Mouse (Mus musculus) olfactory bulb, adult 2 months (tissue): ENCODE measurements around the gene Wdr26. TPM values are rescaled to one million over a fixed set of nuclear protein-coding genes. Genes with fewer than 3 reads are reported as not detected.

Source experiments
- H3K27ac ChIP-seq: fragments of 200-500 bp; 2 replicates; pipeline ENCODE4 v1.5.1; 2012; ENCODE audit warnings: low read depth, low read length; ENCODE audit not compliant: insufficient read depth
- H3K4me1 ChIP-seq: fragments of 200-500 bp; 2 replicates; pipeline ENCODE4 v1.6.1; 2012; ENCODE audit warnings: low read length; ENCODE audit not compliant: control insufficient read depth, insufficient read depth
- H3K4me3 ChIP-seq: fragments of 200-500 bp; 2 replicates; pipeline ENCODE4 v1.5.1; 2012; ENCODE audit warnings: mild to moderate bottlenecking, low read depth, low read length, moderate library complexity; ENCODE audit not compliant: insufficient read depth
- CTCF ChIP-seq: fragments of 200-500 bp; IDR thresholded peaks from 2 replicates; pipeline ENCODE4 v1.5.1; 2012; ENCODE audit warnings: low read depth, mild to moderate bottlenecking, low read length, moderate library complexity; ENCODE audit not compliant: insufficient read depth
- POLR2A ChIP-seq: fragments of 200-500 bp; IDR thresholded peaks from 2 replicates; pipeline ENCODE4 v1.6.1; 2012; ENCODE audit warnings: mild to moderate bottlenecking, low read depth, low read length, moderate library complexity; ENCODE audit not compliant: insufficient read depth
- WGBS: fragments of 180-500 bp; shearing (Covaris S2); methylation state at CpG from one replicate; pipeline ENCODE4 v1.1.7; 2018; 5-methylcytosine and 5-hydroxymethylcytosine counted together
- polyA plus RNA-seq: library from polyadenylated mRNA; stranded (reverse); fragments of >200 nt; gene quantifications from 2 replicates; pipeline ENCODE4 v1.2.4, GENCODE M21; 2012; ENCODE audit warnings: low replicate concordance; ENCODE audit not compliant: missing spikeins, insufficient read depth, insufficient read length

The Wdr26 gene
- polyA plus RNA-seq, 1 experiment: 199 TPM

DNA sequence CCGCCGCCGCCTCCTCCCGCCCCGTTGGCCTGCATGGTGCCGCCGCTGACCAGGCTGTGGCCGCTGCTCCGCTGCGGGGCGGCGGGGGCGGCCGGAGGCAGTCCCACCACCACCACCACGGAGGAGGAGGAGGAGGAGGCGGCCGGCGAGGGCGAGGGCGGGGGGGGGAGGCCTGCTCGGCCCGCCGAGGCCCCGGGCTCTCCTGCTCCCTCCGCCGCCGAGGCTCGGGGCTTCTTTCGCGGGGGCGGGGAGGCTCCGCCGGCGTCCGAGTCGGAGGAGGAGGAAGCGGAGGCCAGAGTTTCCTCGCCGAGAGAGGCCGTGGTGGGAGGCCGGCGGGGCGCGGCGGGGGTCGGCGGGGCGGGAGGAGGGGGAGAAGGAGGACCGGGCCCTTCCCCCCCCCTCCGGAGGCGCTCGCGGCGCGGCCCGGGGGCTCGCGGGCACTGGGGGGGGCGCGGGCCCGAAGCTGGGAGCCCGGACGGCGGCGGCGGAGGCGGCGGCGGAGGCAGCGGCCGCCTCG lies 340 bp downstream of the Wdr26 start:
- H3K4me1 ChIP-seq: peaks cover 2% of the 10 kb centered on the region; the same call in 1 of the 2 replicates
- no peak for TF ChIP-seq POLR2A
- peak overlapping the region; percentile 79 for H3K4me3 ChIP-seq
- 2% methylated on average over 39 of the region's 72 CpGs for WGBS
- 0 out of 2 replicates have a peak overlapping the region, but pooled peaks have one; percentile 23 for H3K27ac ChIP-seq

DNA sequence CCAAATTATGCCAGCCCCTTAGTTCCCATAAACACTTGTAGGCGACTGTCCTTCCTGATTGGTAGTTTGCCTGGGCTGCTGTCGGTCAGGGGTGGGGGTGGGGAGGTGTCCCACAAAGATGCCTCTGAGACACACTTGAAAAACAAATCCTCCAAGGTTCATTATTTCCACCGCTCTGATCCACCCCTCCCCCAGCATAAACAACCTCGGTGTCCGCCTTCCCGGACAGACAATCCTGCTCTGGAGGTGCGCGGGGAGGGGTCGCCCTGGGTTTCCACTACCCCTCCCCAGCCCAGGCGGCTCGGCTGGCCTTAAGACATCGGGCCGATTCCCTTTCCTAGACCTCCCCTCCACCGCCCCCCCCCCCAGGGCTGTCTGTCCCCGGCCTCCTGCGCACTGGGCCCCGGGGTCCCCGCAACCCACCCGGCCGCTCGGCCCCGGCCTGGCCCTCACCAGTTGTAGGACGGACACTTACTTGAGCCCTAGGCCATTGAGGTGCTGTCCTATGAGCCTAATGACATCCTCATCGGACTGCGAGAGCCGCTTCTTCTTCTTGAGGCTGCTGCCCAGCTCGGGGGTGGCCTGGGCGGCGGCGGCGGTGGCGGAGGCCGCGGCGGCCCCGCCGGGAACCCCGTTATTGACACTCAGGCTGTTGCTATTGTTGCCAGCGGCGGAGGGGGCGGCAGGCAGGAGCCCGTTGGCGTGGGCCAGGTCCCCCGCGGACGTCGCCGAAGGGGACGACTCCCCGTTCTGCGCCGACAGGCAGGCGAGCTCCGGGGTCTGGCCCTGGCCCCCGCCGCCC lies 999 bp downstream of the Wdr26 start:
- Histone ChIP-seq H3K4me3 (peak overlapping the region; percentile 79), H3K4me1 (peaks cover 2% of the 10 kb centered on the region; the same call in 1 of the 2 replicates), H3K27ac (peak overlapping the region; percentile 78)
- no peak for TF ChIP-seq POLR2A
- no peak for TF ChIP-seq CTCF
- WGBS: under 1% methylated on average over 56 of the region's 56 CpGs

DNA sequence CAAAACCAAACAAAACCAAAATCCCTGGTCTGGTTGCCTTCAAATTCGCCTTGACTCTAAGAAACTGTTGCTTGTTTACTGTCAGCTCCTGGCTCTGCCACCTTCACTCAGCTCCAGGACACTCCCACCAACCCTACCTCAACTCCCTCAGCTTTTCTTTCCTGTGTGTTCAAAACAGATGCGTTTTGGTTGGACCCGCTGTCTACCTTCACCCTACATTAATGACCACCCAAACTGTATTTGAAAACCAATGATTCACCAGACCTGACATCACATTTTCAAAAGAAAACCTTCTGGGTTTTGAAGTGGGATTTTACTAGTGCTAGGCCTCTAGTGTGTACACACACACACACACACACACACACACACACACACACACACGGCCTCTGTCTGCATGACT lies 1.7 kb downstream of the Wdr26 start:
- no peak for TF ChIP-seq POLR2A
- TF ChIP-seq CTCF: no peak
- H3K4me1 ChIP-seq: peaks cover 2% of the 10 kb centered on the region; the same call in 1 of the 2 replicates
- 2% methylated on average over 4 of the region's 4 CpGs for WGBS
- peak overlapping the region; percentile 79 for H3K4me3 ChIP-seq
- H3K27ac ChIP-seq: 0 out of 2 replicates have a peak overlapping the region, but pooled peaks have one; percentile 23

DNA sequence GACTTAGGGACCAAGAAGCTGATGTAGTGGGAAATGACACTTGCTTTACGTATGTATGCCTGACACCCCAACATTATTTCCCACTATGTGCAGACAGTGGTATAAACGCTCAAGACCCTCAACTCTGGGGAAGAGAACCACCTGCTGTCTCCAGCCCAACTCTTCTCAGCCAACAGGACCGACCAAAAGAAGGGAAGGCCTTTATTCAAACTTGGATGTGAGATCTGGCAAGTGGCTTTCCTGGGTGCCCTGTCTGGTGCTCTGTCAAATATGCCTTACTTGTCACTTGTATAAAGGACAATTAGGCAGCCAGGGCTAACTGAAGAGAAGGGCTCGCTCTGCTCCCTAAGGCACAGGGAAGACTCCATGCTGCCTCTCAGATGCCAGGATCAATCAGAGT lies 12.4 kb downstream of the Wdr26 start:
- 80% methylated on average over 4 of the region's 4 CpGs for whole genome bisulfite sequencing
- H3K4me3 ChIP-seq: no peak overlapping the region
- no peaks in the 10 kb centered on the region for H3K4me1 ChIP-seq
- no peak overlapping the region for H3K27ac ChIP-seq
- no peak for TF ChIP-seq CTCF

- H3K27ac ChIP-seq: no peak overlapping the region
- no peak for TF ChIP-seq CTCF
- TF ChIP-seq POLR2A: no peak
- H3K4me1 ChIP-seq: no peaks in the 10 kb centered on the region
- 91% methylated on average over 4 of the region's 4 CpGs for WGBS
- no peak overlapping the region for H3K4me3 ChIP-seq
Measured at GRCm38 (mm10) chr1:181188925-181189324, 22.9 kb downstream of the Wdr26 start.

GRCm38 (mm10) chr1:181170210-181170609 lies 41.6 kb downstream of the Wdr26 start:
- WGBS: 83% methylated on average over 8 of the region's 8 CpGs
- Histone ChIP-seq H3K4me3 (no peak overlapping the region), H3K27ac (no peak overlapping the region), H3K4me1 (no peaks in the 10 kb centered on the region)
- TF ChIP-seq CTCF: no peak
- TF ChIP-seq POLR2A: no peak

- WGBS: 77% methylated on average over 3 of the region's 3 CpGs
Measured at GRCm38 (mm10) chr1:181168377-181168776, 43.4 kb downstream of the Wdr26 start.

DNA sequence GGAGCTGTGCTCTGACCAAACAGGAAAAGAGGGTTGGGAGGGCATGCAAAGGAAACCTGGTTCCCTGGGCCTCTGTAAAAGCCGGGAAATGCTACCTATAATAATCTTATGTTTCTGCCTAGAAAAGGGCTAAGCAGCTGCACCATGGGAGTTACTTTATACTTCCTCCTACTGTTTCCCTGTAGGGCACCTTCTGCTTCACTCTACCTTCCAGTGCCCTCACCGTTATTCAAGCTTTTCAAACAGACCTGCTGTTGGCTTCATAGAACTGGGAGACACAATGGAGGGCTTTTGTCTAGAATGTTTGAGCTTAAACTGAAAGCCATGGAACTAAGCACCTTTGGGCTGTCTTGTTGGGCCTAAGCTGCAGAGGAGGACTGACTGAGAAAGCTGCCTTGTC lies 44.0 kb downstream of the Wdr26 start:
- WGBS: 71% methylated on average over 2 of the region's 2 CpGs
- TF ChIP-seq POLR2A (no peak), CTCF (no peak)
- H3K4me1 ChIP-seq: no peaks in the 10 kb centered on the region
- no peak overlapping the region for H3K4me3 ChIP-seq
- H3K27ac ChIP-seq: no peak overlapping the region

More at GRCm38 (mm10) chr1:181168377-181168776, 43.4 kb downstream of the Wdr26 start:
- TF ChIP-seq CTCF (no peak), POLR2A (no peak)
- Histone ChIP-seq H3K4me3 (no peak overlapping the region), H3K27ac (no peak overlapping the region), H3K4me1 (no peaks in the 10 kb centered on the region)

DNA sequence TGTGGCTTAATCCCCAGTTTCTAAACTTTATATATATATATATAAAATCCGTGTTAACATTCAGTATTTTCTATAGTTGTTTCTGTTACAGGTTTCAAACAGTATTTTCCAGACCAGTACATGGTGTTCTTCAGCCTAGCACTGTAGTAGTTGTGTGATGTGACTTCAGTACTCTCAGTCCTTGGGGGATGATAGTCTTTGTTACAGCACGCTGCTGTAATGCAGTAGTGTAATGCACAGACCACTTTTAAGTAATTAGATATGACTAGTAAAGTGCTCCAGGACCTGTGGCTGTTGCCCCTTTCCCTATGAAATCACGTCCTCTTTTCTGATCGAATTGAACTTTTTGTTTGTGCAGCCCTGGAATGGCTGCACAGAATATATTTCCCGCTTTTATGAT lies 60.3 kb downstream of the Wdr26 start:
- peaks cover 4% of the 10 kb centered on the region for H3K4me1 ChIP-seq
- 22% methylated on average over 5 of the region's 5 CpGs for WGBS
- TF ChIP-seq POLR2A (no peak), CTCF (no peak)
- H3K27ac ChIP-seq: no peak overlapping the region
- H3K4me3 ChIP-seq: peak overlapping the region; percentile 75; the same call in 1 of the 2 replicates
